Mouse (Mus musculus) myocyte (in vitro differentiated cells): ENCODE data around the gene Atp11a. TPM values are rescaled to one million over a fixed set of nuclear protein-coding genes. Genes with fewer than 3 reads are reported as not detected.

Experiments
- H3K27me3 ChIP-seq: one replicate; pipeline ENCODE4 v1.6.1; 2011; ENCODE audit not compliant: control insufficient read depth, insufficient read depth, insufficient read length
- H3K36me3 ChIP-seq: one replicate; pipeline ENCODE4 v1.6.1; 2011; ENCODE audit not compliant: control insufficient read depth, insufficient read depth
- H3K4me2 ChIP-seq: one replicate; pipeline ENCODE4 v1.6.1; 2011; ENCODE audit warnings: low read depth, control low read depth
- H3K4me3 ChIP-seq: one replicate; pipeline ENCODE4 v1.5.1; 2011; ENCODE audit warnings: mild to moderate bottlenecking, control low read depth, moderate library complexity
- H3K79me2 ChIP-seq: one replicate; pipeline ENCODE4 v1.6.1; 2011; ENCODE audit not compliant: control insufficient read depth, insufficient read depth
- H3ac ChIP-seq: one replicate; pipeline ENCODE4 v1.6.1; 2011; ENCODE audit not compliant: control insufficient read depth, insufficient read length
- CEBPB ChIP-seq: IDR thresholded peaks from 2 replicates; pipeline ENCODE4 v1.6.1; 2011; ENCODE audit warnings: mild to moderate bottlenecking, moderate library complexity; ENCODE audit not compliant: poor library complexity, insufficient read depth, severe bottlenecking
- E2F4 ChIP-seq: IDR thresholded peaks from one replicate; pipeline ENCODE4 v1.6.1; 2011; ENCODE audit warnings: mild to moderate bottlenecking, control low read depth, moderate library complexity; ENCODE audit not compliant: insufficient read depth
- MAX ChIP-seq: IDR thresholded peaks from one replicate; pipeline ENCODE4 v1.6.1; 2011; ENCODE audit warnings: low read depth, mild to moderate bottlenecking, control low read depth
- MYOD1 ChIP-seq, 3 experiments: IDR thresholded peaks; one replicate each; pipeline ENCODE4 v1.6.1; 2011; ENCODE audit warnings: control low read depth in 2 of 3, low read depth in 2 of 3, mild to moderate bottlenecking in 2 of 3, moderate library complexity in 1 of 3; ENCODE audit not compliant: insufficient read length in 2 of 3, control insufficient read depth in 1 of 3
- MYOG ChIP-seq, 3 experiments: IDR thresholded peaks; one replicate each; pipeline ENCODE4 v1.6.1; 2011; ENCODE audit warnings: control low read depth in 2 of 3, low read depth in 2 of 3, mild to moderate bottlenecking in 2 of 3; ENCODE audit not compliant: insufficient read length in 2 of 3, control insufficient read depth in 1 of 3, insufficient read depth in 1 of 3
- POLR2A ChIP-seq: IDR thresholded peaks from one replicate; pipeline ENCODE4 v1.6.1; 2011; ENCODE audit warnings: low read depth, mild to moderate bottlenecking, control low read depth, moderate library complexity; ENCODE audit not compliant: insufficient read length
- POLR2AphosphoS2 ChIP-seq: IDR thresholded peaks from one replicate; pipeline ENCODE4 v1.6.1; 2011; ENCODE audit warnings: low read depth, control low read depth; ENCODE audit not compliant: insufficient read length
- REST ChIP-seq: IDR thresholded peaks from one replicate; pipeline ENCODE4 v1.6.1; 2011; ENCODE audit warnings: mild to moderate bottlenecking, control low read depth, moderate library complexity; ENCODE audit not compliant: insufficient read depth, insufficient read length
- SRF ChIP-seq: IDR thresholded peaks from one replicate; pipeline ENCODE4 v1.6.1; 2011; ENCODE audit warnings: low read depth; ENCODE audit not compliant: control insufficient read depth, insufficient read length
- TCF12 ChIP-seq: IDR thresholded peaks from one replicate; pipeline ENCODE4 v1.6.1; 2011; ENCODE audit warnings: mild to moderate bottlenecking, control low read depth; ENCODE audit not compliant: poor library complexity, insufficient read depth, severe bottlenecking
- TCF3 ChIP-seq: IDR thresholded peaks from one replicate; pipeline ENCODE4 v1.6.1; 2011; ENCODE audit warnings: low read depth, control low read depth; ENCODE audit not compliant: insufficient read length
- USF1 ChIP-seq: IDR thresholded peaks from one replicate; pipeline ENCODE4 v1.6.1; 2011; ENCODE audit warnings: low read depth, mild to moderate bottlenecking, control low read depth, moderate library complexity
- polyA plus RNA-seq: library from polyadenylated mRNA; unstranded; fragments of >200 nt; fragmentation: generic; extraction: Trizol; gene quantifications from one replicate; pipeline ENCODE4 v1.2.1, GENCODE M21; 2012; ENCODE audit warnings: missing spikeins

Gene Atp11a
- polyA plus RNA-seq, 1 experiment = 13.8 TPM

DNA sequence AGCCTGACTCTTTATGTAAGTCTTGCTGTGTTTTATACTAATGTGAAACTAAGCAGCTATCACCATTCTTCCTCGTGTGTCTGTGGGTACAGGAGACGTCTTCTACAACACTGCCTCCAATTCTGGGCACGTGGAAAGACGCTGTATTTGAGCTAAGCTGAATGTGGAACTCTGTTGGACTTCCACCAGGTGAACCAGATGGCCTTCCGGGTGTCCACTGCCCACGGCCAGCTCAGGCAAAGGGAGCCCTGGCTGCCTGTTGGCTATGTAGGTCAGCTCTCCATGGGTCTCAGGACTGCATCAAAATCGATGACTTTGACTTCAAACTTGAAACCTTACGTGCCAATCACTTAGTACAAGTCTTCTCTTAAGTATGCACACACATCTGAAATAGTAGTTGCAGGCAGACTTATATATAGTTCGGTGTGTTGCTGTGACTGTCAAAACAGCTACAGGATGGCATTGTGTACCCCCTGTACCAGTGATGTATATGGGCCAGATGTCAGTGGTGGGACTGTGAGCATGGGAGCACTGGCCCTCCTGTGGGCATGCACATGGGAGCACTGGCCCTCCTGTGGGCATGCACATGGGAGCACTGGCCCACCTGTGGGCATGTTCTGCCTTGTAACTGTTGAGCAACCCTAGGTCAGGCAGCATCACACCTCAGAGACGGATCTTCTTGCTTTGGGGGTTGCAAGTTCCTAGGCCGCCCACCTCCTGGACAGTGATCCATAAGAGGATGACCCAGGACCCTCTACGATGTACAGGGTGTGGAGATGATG lies 137.2 kb downstream of the Atp11a start:
- H3K4me2 ChIP-seq = no peak overlapping the region
- no peaks in the 10 kb centered on the region for H3K36me3 ChIP-seq
- H3K4me3 ChIP-seq = no peak overlapping the region
- no peaks in the 10 kb centered on the region for H3K79me2 ChIP-seq
- no peak overlapping the region for H3ac ChIP-seq
- TF ChIP-seq MYOD1 (IDR thresholded peaks at IDR 0.05; ENCODE audit: control insufficient read depth in 1 of 3, insufficient read length in 2 of 3, low read depth in 2 of 3) (no peak), MYOG (IDR thresholded peaks at IDR 0.05; ENCODE audit: control insufficient read depth in 1 of 3, insufficient read depth in 1 of 3, insufficient read length in 2 of 3, low read depth in 2 of 3) (no peak), POLR2A (no peak), USF1 (no peak), TCF12 (no peak), POLR2AphosphoS2 (no peak), REST (no peak), E2F4 (no peak), CEBPB (no peak), TCF3 (no peak), SRF (no peak), MAX (no peak)
- peaks cover 53% of the 10 kb centered on the region for H3K27me3 ChIP-seq

DNA sequence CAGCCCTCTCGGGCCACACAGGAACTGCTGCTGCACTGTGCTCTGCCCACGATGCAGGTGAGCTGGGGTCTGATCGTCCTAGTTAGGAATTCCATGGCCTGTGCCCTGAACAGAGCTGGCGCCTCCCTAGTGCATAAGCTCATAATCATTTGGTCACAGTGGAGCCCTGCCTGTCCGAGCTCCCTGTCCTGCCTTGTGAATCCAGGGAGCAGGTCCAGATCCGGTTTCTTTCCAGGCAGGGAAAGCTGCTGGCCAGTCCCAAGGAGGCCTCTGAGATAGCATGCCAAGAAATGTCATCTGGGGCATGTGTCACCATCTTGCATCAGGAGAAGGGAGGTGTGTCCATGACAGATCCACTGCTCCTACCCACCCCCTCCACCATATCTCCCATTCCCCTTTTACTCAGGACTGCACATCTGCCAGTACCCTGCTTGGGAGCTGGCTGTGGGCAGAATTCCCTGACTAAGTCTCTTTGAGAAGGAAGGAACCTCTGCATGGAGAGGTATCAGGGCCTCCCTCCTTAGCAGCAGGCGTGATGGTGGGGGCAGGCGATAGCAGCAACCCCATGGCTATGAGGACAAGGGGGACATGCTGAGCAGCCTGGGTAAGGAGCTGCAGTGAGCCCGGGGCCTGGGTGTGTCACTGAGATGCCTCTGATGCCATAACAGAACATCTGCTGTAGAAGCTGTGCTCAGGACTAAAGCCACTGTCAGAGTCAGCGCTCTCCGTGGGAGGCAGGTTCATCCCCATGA lies 138.1 kb downstream of the Atp11a start:
- TF ChIP-seq CEBPB = peak; percentile 70; the same call in 1 of the 2 replicates
- TF ChIP-seq TCF12 = no peak
- no peak overlapping the region for H3K4me3 ChIP-seq
- H3K79me2 ChIP-seq = no peaks in the 10 kb centered on the region
- no peaks in the 10 kb centered on the region for H3K36me3 ChIP-seq
- H3K4me2 ChIP-seq = peak overlapping the region; percentile 34
- H3K27me3 ChIP-seq = peaks cover 51% of the 10 kb centered on the region
- H3ac ChIP-seq = no peak overlapping the region

DNA sequence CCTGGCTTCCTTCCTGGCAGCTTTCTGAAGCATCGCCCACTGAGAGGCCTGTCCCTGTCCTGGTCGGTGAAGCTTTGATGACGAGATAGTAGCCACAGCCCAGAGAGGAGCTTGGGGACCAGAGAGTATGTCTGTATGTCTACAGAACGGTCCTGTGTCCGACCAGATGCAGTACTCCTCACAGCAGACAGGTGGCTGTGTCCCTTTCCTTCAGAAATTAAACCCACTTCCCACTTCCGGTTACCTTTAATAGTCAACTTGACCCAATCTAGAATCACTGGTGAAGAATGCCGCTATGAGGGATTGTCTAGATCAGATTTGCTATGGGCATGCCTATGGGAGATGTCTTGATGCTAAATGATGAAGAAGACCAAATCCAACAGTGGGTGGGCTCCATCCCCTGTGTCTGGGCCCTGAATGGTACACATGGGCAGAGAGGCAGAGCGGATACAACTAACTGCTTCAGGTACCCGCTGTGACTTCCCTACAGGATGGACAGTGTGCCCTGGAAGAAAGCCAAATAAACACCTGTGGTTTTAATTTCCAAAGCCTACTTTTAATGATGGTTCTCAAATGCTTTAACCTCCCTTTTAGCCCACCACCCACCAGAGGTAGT lies 138.8 kb downstream of the Atp11a start:
- Histone ChIP-seq H3K27me3 (peaks cover 53% of the 10 kb centered on the region), H3K79me2 (no peaks in the 10 kb centered on the region)
- TF ChIP-seq SRF (no peak), TCF3 (no peak), POLR2A (no peak), USF1 (no peak), MYOG (IDR thresholded peaks at IDR 0.05; ENCODE audit: control insufficient read depth in 1 of 3, insufficient read depth in 1 of 3, insufficient read length in 2 of 3, low read depth in 2 of 3) (no peak), MAX (no peak), REST (no peak), CEBPB (no peak), POLR2AphosphoS2 (no peak), E2F4 (no peak), TCF12 (no peak), MYOD1 (IDR thresholded peaks at IDR 0.05; ENCODE audit: control insufficient read depth in 1 of 3, insufficient read length in 2 of 3, low read depth in 2 of 3) (no peak)

DNA sequence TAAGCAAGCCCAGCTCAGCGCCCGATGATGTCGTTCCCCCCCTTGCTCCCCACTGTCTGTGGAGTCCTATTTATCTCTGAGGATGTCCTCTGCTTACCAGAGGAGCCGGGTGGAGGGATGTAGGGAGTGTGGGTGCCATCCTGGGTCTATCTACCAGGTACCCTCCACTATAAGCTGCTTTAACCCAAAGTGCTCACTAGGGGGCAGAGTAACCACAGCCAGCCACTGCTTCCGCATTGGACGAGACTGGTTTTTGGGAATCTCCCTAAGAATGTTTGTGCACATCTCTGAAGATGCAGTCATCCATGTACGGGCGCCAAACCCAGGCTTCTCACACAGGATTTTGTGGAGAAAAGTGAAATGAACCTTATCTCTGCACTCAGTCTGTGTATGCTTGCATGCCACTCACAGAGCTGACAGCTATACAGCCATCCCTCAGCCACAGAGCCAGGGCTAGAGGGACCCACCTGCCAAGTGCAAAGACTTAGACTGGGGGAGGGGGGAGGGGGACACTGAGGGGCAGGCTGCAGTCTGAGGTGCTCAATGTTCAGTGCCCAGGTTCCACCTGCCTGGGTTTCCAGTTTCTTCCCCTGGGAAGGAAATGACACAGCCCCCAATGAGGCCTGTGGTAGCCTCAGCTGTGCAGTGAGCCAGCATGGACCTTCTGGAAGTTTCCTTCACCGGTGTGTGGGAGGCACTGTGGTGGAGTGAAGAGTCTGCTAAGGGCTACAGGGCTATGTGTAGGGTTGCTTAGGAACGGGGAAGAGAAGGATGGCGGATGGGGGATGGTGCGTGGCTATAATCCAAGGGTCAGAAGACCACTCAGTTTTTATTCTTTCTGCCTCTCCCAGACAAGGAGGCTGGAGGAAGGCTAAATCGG lies 139.9 kb downstream of the Atp11a start:
- H3K36me3 ChIP-seq = no peaks in the 10 kb centered on the region
- peaks cover 48% of the 10 kb centered on the region for H3K27me3 ChIP-seq
- no peak overlapping the region for H3K4me2 ChIP-seq
- H3K4me3 ChIP-seq = no peak overlapping the region
- no peak overlapping the region for H3ac ChIP-seq
- no peak for TF ChIP-seq MYOG (IDR thresholded peaks at IDR 0.05; ENCODE audit: control insufficient read depth in 1 of 3, insufficient read depth in 1 of 3, insufficient read length in 2 of 3, low read depth in 2 of 3)
- no peak for TF ChIP-seq USF1
- no peak for TF ChIP-seq POLR2AphosphoS2
- TF ChIP-seq MAX = no peak
- no peak for TF ChIP-seq TCF12
- TF ChIP-seq MYOD1 (IDR thresholded peaks at IDR 0.05; ENCODE audit: control insufficient read depth in 1 of 3, insufficient read length in 2 of 3, low read depth in 2 of 3) = no peak
- no peak for TF ChIP-seq SRF
- no peak for TF ChIP-seq CEBPB
- no peak for TF ChIP-seq E2F4
- H3K79me2 ChIP-seq = no peaks in the 10 kb centered on the region

More for the DNA sequence above, 138.8 kb downstream of the Atp11a start:
- Histone ChIP-seq H3K36me3 (no peaks in the 10 kb centered on the region), H3K4me2 (no peak overlapping the region), H3ac (no peak overlapping the region), H3K4me3 (no peak overlapping the region)
